Mouse (Mus musculus): Measurements from ENCODE around the gene Rbfox1.

Rbfox1 gene

DNA sequence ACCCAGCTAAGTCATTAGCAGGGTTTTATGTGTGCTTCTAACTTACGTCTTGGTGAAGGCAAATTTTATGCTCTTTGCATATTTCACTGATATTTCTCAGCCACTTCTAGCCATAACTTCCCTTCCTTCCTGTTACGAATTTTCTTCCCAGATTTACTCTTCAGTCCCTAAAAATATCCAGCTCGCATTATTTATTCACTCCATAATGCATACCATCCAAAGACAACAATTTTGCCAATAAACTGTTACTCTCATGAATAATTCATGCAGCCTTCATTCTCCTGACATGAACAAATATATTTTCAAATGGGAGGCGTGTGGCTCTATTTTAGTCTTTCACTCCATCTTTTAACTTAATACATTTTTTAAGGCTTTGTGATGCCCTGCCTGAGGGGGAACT is 1029.4 kb downstream of the Rbfox1 start:
- no peak for DNase-seq (ENCODE audit: low read depth, low spot score)

DNA sequence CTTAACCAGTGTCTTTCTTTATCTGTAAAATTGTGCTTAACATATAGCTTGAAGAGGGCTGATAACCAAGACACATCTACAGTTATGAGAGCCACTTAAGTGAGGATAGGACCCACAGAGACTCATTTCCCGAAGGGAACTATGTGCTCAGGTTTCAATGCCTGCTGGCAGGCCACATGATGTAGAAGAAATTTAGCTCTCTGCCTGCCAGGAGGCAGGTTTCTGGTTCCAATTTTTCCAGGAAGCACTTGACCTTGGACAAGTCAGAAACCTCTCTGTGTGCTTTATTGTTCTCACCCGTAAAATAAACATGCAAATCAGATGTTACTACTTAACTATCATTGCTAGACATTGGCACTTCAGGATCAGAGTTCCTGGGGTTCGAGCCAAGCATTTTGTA is 1033.5 kb downstream of the Rbfox1 start:
- DNase-seq (ENCODE audit: low read depth, low spot score): no peak

DNA sequence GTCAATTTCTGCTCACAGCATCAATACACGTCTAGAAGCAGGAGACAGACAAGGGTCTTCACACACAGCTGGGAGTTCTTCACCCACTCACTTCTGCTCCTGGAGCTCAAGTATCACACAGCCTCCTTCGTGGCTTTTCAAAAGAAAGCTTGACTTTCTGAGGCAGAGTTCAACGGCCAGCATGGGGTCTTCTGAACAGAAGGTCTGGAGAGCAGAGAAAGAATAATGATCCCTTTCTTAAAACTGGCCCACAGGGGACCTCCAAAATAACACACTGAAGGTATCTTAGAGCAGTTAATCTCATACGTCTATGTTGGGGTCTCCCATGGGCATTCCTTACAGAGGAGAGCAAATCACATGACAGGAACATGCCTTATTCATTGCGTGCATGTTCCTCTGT is 1034.5 kb downstream of the Rbfox1 start:
- no peak for DNase-seq (ENCODE audit: low read depth, low spot score)

DNA sequence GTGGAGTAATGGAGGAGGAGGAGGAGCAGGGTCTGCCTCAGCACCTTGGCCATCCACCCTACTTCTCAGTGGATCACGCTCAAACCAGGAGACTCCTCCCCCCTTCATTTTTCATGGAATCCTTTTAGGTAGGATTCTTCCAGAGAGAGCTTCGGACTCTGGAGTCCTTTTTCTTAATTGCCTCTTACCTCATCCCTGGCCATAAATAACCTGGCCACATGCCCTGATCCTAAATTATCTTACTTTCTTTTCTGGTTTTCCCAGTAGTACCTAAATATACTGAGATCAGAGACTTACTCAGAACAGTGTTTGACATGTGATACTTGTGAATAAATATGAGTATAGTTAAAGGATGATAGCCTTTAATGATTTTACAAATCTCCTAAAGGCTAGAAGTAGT is 1042.5 kb downstream of the Rbfox1 start:
- DNase-seq (ENCODE audit: low read depth, low spot score): no peak

DNA sequence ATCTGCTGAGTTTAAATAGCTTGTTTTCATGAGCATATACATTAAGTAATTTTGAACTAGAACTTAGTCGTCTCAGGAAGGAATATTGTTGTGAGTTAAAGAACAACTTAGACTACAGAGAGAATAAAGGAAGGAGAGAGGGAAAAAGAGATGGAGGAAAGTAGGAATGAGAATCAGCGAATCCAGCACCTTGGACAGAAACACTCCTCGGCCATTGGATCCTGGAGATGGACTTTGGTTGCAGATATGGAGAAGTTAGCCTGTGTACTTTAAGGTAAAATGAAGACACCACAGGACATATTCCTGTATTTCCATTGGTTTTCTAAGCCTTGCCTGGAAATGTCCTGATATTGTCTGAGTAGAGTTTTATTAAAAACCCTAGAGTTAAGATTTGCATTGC is 1045.6 kb downstream of the Rbfox1 start:
- DNase-seq (ENCODE audit: low read depth, low spot score): no peak

DNA sequence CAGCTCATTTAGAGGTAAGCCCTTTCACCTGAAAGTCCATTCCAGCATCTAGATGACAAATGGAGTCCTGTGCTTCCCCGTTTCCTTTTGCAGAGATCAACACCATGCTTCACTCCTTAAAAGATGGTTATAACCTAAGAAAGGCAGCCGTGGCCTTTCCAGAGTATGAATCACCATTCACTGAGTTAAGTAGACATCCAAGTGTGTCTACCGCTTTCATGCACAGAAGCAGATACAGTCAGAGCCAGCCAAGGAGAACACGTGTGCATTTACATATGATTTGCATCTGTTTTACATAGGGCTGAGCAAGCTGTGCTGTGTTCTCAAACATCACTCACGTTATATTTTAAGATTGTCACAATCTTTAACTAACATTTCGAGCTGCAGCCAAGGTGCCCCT is 1061.0 kb downstream of the Rbfox1 start:
- no peak for DNase-seq (ENCODE audit: low read depth, low spot score)

DNA sequence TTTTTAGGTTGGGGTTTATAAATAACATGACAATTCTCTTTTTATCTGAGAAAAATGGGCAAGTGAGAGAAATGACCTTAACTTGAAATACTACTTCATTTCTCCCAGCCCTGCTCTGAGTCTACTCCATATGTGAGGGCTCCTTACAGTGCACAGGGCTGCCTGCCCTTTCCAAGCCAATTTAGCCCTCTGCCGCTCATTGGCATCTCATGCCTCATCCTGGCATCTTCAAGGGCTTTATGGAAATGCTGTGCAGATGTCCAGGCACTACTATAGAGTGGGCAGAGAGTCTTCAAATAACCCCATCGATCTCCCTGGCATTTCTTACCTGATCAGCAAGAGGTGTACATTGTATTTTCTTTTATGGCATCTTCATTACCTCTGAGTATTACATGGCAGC is 1064.5 kb downstream of the Rbfox1 start:
- DNase-seq (ENCODE audit: low read depth, low spot score): no peak

DNA sequence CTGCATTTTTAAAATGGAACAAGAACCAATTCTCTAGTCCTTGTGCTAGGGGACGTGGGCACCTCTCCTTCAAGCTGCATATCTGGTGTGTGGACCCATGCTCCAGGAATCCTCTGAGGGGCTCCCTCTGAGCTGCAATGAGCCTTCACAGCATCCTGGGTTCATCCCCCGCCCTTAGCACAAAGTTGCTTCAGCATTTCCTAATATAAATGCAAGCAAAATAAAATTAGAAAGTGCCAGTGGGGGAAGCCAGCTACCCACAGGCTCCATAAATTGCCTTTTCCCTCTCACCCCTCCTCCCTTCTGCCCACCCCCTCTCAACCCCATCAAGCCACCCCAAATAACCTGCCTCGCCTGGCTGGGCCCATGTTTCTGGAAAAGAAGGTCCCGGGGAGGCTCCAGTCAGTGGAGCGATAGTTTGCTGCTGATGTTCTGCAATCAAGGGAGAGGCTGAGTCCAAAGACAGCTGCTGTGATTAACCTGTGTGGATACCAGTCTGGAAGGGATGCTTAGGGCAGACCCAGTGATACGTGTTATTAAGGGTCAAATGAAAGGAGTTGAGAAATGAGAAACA is 1070.0 kb downstream of the Rbfox1 start:
- DNase-seq (ENCODE audit: low read depth, low spot score): no peak

DNA sequence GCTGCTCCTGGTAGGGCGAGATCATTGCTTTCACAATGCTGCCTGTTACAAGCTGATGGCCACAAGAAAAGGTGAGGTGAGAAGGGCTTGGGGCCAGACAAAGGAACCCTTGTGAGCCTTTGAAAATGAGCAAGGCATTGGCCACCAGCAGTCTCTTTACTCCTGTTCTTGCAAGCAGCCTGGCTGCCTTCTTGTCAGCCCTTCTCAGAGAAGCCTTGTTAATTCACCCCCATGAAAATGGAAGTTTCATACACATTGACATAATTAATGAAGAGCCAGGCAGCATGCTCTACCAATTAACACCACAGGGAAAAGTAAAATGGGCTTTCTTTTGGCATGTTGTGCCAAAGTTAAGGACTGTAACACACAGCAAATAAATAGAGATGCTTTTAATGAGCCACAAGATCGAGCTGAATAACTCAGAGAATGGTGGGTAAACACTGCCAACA is 1076.8 kb downstream of the Rbfox1 start:
- no peak for DNase-seq (ENCODE audit: low read depth, low spot score)

DNA sequence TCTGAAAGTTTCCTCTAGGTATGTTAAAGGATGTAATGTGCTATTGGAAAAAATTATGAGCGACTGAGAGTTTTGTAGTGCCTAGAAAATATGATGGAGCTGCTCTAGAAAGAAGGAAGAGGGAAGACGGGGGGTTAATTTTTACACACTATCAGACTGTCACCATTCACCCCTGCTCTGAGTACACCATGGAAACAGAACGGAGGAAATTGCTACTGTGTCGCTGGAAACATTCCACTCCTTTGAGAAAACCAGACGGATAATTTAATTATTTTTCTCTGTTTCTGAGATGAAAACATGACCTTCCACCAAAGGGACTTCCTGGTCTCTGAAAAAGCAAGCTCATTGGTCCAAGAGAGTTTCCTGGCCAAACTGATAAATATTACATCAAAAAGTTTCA is 1077.4 kb downstream of the Rbfox1 start:
- DNase-seq (ENCODE audit: low read depth, low spot score): no peak

DNA sequence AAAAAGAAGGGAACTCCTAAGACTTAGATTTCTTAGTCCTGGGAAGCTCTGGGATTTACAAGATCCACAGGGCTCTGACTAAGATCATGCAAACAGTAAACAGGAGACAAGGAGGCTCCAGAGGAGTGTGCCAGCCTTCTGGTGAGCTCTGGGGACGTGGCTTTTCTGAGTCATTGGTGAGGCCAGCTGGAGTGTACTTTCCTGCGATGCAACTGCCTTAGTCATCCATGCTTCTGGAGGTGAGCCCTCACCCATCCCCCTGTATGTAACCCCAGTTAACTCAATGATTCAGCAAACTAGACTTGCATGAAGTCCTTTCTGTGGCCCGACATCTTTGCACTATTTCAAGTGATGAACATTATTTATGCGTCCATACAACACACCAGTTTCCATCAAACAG is 1078.4 kb downstream of the Rbfox1 start:
- DNase-seq (ENCODE audit: low read depth, low spot score): no peak

DNA sequence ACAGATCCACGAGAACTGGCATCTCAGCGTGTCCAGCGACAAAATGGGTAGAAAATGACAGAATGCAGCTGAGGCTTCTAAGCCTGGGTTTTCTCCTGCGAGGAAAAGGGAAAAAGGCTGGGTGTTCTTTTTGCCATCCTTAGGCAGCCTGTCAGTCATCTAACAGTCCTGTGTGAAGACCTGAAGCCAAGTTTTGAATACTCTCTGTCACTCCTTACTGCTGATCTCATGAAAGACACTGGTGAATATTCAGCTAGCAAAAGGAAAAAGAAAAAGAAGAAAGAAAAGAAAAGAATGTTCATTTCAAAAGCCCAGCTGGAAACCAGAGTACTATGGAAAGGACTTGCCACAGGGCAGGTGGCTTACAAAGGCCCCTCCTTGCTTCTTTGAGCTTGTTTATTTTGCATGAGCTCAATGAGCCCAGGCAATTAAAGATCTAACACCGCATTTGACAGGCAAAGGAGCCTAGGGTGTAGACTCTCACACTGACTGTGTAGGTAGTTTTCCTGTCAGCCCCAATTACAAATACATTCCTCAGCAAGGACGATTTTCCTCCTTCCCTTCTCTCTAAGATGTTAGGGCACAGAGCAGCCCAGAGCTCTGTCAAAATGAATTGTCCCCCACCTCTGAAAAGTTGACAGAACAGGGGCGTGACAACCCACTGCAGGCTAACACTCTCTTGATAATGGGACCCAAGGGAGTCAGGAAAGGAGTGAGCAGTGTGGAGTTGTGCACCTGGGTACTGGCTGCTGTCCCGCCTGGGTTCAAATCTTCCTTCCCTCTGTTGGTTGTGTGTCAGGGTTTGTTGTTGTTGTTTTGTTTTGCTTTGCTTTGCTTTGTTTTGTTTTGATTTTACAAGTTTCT is 1079.8 kb downstream of the Rbfox1 start:
- no peak for DNase-seq (ENCODE audit: low read depth, low spot score)

DNA sequence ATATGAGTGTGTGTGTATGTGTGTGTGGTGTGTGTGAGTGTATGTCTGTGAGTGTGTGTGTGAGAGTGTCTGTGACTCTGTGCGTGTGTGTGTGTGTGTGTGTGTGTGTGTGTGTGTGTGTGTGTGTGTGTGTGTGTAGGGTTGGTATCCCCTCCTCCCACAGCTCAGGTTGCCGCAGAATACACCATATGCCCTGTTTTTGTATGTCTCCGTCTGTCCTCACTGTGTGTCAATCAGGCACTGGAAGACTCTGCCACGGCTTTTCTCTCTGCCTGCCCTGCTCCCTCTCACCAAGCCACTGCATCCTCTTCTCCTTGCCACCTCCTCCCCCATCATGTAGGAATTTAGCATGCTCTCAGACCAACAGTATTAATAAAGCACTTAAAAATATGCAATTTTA is 1084.8 kb downstream of the Rbfox1 start:
- DNase-seq (ENCODE audit: low read depth, low spot score): no peak

DNA sequence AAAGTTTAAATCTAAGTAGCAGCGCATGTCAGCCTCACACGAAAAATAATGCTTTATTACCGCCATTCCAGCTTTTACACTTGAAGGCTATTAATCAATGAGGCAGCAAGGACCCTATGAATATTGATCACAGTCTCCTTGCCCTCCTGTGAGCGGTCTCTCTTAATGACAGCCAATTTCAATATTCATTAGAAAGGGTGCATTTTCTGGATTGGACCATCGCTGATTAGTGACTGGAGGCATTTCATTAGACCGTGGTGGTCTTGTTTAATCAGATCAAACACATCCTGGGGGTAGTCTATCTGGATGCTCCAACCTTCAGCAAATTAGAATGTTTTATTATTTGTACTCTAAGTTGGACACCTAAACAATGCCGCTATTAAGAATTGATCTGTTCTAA is 1091.2 kb downstream of the Rbfox1 start:
- DNase-seq (ENCODE audit: low read depth, low spot score): no peak

DNA sequence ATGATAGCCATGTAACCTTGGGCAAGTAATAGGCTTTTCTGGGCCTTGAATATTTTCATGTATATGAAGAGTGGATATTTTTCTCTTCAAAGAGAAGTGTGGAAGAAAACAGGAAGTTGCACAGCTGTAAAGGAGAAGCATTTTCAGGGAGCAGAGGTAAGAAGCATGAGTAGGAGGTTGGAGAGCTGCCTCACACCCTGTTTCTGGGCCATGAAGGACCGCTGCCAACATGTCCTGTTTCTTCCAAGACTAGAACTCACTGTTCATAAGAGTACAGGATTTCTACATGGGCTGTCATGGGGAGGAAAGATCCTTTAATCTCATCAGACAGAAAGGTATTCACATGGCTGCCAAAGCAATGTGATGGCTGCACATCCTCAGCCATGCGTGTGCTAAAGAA is 1098.8 kb downstream of the Rbfox1 start:
- DNase-seq (ENCODE audit: low read depth, low spot score): no peak

DNA sequence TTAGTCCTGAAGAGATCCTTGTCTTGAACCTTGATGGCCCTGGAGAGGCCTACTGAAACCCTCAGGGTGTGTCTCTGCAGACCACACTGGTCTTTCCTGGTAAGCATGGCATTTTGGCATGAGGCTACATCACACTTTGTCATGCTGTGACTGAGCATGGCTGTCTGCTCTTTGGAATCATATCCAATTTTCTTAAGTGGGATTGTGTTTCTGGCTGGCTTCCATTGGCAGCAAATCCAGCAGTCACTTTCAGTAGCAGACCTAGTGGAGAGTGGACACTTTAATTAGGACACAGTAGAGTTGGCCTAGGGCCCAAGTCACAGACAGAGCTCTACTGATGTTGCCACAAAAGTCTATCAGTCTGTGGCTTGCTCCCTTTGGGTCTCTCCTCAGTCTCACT is 1100.9 kb downstream of the Rbfox1 start:
- no peak for DNase-seq (ENCODE audit: low read depth, low spot score)

DNA sequence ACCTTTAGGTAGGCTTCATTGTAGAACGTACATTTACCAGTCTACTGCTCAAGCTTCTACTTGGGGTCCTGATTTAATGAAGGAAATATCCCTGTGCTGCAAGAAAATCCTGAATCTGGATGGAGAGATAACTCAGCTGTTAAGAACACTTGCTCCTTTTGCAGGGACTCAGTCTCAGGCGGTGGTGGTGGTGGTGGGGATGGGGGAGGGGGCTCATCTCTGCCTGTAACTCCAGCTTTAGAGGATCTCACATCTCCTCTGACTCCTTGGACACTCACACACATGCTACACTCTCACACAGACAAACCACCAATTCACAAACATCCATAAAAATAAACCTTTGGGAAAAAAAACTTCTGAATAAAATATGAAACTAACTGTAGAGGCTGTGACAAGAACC is 1101.3 kb downstream of the Rbfox1 start:
- no peak for DNase-seq (ENCODE audit: low read depth, low spot score)

DNA sequence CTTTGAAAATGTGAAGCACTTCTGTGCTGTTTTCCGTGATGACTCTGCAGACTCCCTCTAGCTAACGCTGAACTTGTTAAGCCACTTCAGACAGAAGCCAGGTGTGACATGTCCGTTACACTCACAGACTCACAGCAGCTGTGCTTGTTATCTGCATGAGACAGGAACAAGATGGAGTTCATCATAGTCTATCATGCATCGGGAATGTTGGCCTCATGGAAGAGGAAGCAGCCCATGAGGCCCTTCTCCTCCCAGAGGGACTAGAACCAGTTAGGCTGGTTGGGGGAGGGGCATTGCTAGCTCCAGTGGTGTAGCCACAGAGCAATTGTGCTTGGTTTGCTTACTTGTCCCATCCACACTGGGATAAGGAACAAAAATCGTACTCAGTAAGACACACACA is 1107.1 kb downstream of the Rbfox1 start:
- no peak for DNase-seq (ENCODE audit: low read depth, low spot score)

DNA sequence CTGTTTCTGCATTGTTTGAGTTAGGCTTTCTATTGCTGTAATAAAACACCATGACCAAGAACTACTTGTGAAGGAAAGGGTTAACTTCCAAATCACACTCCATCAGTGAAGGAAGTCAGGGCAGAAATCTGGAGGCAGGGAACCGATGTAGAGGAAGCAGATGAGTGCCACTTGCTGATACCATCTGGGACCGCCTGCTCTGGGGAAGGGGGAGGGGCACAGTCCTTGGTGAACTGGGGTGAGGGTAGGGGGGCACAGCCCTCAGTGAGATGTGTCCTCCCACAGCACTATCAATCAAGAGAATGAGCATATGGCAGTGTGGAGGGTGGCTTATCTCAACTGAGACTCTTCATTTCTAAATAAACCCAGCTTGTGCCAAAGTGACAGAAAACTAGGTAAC is 1108.0 kb downstream of the Rbfox1 start:
- DNase-seq (ENCODE audit: low read depth, low spot score): no peak

DNA sequence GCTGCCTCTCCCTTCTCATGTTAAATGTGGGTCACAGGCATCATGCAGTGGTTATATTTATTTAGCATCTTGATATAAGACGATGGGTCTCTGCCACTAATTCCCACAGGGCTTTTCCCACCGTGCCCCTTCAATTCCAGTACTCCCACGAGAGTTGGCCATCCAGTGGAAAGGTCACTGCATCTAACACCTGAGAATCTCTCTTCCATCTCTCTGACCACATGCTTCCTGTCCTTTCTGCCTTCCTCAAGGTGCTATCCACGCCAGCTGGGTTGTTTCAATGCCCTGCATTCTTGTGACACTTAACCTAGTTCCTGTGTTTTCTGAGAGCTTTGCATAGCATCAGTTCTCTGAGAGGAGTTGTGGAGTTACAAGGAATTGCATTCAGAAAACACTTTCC is 1112.0 kb downstream of the Rbfox1 start:
- no peak for DNase-seq (ENCODE audit: low read depth, low spot score)

DNA sequence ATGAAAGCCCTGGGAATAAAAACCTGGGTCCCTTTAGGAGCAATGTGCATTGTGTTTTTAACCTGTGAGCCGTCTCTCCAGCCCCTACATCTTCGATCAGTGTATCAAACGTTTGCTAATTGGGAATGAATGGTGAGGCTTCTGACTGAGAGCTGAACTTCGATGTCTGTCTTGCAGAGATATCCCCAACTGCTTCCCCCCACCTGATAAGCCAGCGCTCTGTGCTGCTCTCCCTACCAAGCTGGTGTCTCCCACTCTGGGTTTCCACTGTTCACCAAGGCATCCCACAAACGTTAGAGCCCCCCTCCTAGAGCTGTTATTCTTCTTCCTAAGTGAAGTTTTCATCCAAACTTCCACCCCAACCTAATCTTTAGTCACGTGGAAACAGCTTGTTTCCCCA is 1112.7 kb downstream of the Rbfox1 start:
- DNase-seq (ENCODE audit: low read depth, low spot score): no peak

DNA sequence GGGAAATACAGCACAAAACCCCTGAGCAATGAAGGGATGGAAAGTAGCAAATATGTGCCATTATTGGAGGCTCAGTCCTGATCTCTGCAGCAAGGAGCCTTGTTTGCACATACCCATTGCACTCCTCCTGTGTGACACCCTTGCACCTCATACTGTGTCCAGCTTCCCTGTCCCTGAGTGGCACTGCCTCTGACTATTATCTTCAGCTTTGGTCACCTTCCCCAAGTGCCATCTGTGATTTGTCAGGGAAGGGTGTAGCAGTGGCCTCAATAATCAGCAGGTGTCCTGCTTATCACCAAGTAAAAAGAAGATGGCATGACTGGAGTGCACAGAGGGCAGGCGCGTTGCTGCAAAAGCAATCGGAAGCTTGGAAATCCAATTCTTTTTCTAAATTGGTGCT is 1119.4 kb downstream of the Rbfox1 start:
- no peak for DNase-seq (ENCODE audit: low read depth, low spot score)

DNA sequence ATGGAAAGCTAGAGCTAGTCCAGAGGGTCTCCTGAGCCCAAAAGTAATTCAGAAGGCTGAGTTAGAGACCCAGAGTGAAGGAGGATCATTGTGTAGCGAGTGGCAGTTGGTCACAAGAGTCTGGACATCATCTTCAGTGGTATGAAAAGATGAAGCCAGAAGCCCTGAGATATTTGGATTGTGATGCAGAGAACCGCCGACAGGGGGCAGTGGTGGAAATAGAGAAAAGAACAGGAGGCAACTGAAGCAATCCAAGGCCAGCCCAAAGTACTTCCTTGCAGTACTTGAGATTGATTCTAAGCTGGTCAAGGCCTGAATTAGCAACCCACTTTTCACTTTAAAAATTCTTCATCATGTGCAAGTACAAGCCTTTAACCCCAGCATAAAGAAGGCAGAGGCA is 1120.3 kb downstream of the Rbfox1 start:
- no peak for DNase-seq (ENCODE audit: low read depth, low spot score)

DNA sequence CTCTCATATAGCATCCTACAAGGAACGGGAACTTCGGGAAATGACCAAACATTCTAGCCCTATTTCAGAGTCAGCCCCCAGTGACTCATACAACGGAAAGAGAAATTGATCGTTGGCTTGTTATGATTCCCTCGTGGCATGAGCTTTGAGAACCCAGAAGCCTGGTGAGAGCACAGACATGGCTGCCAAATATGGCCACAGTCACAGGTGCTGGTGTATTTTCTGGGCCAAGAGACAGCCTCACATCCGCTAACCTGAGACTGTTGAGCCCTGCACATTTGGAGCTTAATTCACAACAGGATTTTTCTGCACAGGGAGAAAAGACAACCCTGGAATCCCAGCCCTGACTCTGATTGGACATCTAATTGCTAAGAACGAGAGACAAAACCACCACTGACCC is 1132.2 kb downstream of the Rbfox1 start:
- no peak for DNase-seq (ENCODE audit: low read depth, low spot score)

Measured in CD4-positive helper T cell, adult 2 months (primary cell).